Mouse (Mus musculus): Measurements from ENCODE around the gene Olfr693. TPM values are rescaled to one million over a fixed set of nuclear protein-coding genes. Genes with fewer than 3 reads are reported as not detected.
"Not testable (repeated sequence)": the region's sequence is repeated elsewhere in the genome, so short reads cannot be mapped to it uniquely, and the experiment has no call there.

The Olfr693 gene
- polyA plus RNA-seq (2015; fragmentation: Nextera tagmentation; extraction: Ambion mirVana) = not detected in 2 replicates

GRCm38 (mm10) chr7:106680484-106680883 is at the start of gene Olfr693:
Gene Olfr693 (minus strand): TSS chr7:106680584.
- Histone ChIP-seq H3K4me2 (no peak within 1 kb of the TSS), H3K9ac (no peak within 1 kb of the TSS), H3K4me3 (no peak within 1 kb of the TSS), H3K4me1 (no peaks in the 10 kb centered on the region), H3K36me3 (no peaks in the 10 kb centered on the region), H3K9me3 (no peaks in the 10 kb centered on the region), H3K27ac (replicated peaks) (no peak within 1 kb of the TSS), H3K27me3 (replicated peaks) (no peaks in the 10 kb centered on the region)
- ATAC-seq (ENCODE audit: extremely low read depth, insufficient number of reproducible peaks, low FRiP score, low TSS enrichment) = no peak

- H3K27me3 ChIP-seq (replicated peaks); H3K4me2 ChIP-seq; H3K4me1 ChIP-seq; H3K9ac ChIP-seq; ATAC-seq (ENCODE audit: extremely low read depth, insufficient number of reproducible peaks, low FRiP score, low TSS enrichment); H3K27ac ChIP-seq (replicated peaks); H3K9me3 ChIP-seq; H3K4me3 ChIP-seq; H3K36me3 ChIP-seq: not testable (repeated sequence)
- 72% methylated on average over 2 of the region's 2 CpGs for WGBS
These were observed 45.3 kb upstream of the Olfr693 start for GRCm38 (mm10) chr7:106725654-106726053.

- Histone ChIP-seq H3K36me3 (no peaks in the 10 kb centered on the region), H3K9ac (no peak within 1 kb of the TSS)
- ATAC-seq (ENCODE audit: extremely low read depth, insufficient number of reproducible peaks, low FRiP score, low TSS enrichment) = no peak
These were observed 35.9 kb upstream of the Olfr693 start, which contains the start of gene Olfr695 for GRCm38 (mm10) chr7:106716296-106716695. Gene Olfr695 (minus strand): TSS chr7:106716396.

GRCm38 (mm10) chr7:106711463-106711862 is 31.1 kb upstream of the Olfr693 start:
- H3K4me2 ChIP-seq = no peak overlapping the region
- H3K9ac ChIP-seq = no peak overlapping the region
- H3K36me3 ChIP-seq = no peaks in the 10 kb centered on the region
- no peaks in the 10 kb centered on the region for H3K4me1 ChIP-seq
- WGBS = 75% methylated on average over 6 of the region's 6 CpGs
- H3K27me3 ChIP-seq (replicated peaks) = no peaks in the 10 kb centered on the region
- H3K9me3 ChIP-seq = no peaks in the 10 kb centered on the region
- no peak overlapping the region for H3K27ac ChIP-seq (replicated peaks)
- ATAC-seq (ENCODE audit: extremely low read depth, insufficient number of reproducible peaks, low FRiP score, low TSS enrichment) = no peak
- no peak overlapping the region for H3K4me3 ChIP-seq

More at GRCm38 (mm10) chr7:106716296-106716695, 35.9 kb upstream of the Olfr693 start, which contains the start of gene Olfr695:
- no peaks in the 10 kb centered on the region for H3K27me3 ChIP-seq (replicated peaks)
- no peaks in the 10 kb centered on the region for H3K9me3 ChIP-seq
- H3K4me1 ChIP-seq = no peaks in the 10 kb centered on the region
- no peak within 1 kb of the TSS for H3K4me3 ChIP-seq
- no peak within 1 kb of the TSS for H3K27ac ChIP-seq (replicated peaks)
- H3K4me2 ChIP-seq = no peak within 1 kb of the TSS

GRCm38 (mm10) chr7:106707705-106708104 is 27.3 kb upstream of the Olfr693 start:
- H3K4me2 ChIP-seq; H3K4me1 ChIP-seq; ATAC-seq (ENCODE audit: extremely low read depth, insufficient number of reproducible peaks, low FRiP score, low TSS enrichment); H3K9ac ChIP-seq; H3K4me3 ChIP-seq; H3K27ac ChIP-seq (replicated peaks); H3K9me3 ChIP-seq; H3K27me3 ChIP-seq (replicated peaks); H3K36me3 ChIP-seq: not testable (repeated sequence)
- 84% methylated on average over 10 of the region's 10 CpGs for WGBS

- ATAC-seq (ENCODE audit: extremely low read depth, insufficient number of reproducible peaks, low FRiP score, low TSS enrichment) = no peak
- no peak overlapping the region for H3K9ac ChIP-seq
- H3K36me3 ChIP-seq = no peaks in the 10 kb centered on the region
- no peaks in the 10 kb centered on the region for H3K4me1 ChIP-seq
- H3K4me3 ChIP-seq = no peak overlapping the region
- 71% methylated on average over 1 of the region's 1 CpGs for WGBS
- H3K27ac ChIP-seq (replicated peaks) = no peak overlapping the region
- H3K27me3 ChIP-seq (replicated peaks) = no peaks in the 10 kb centered on the region
- no peak overlapping the region for H3K4me2 ChIP-seq
- no peaks in the 10 kb centered on the region for H3K9me3 ChIP-seq
These were observed 16.5 kb upstream of the Olfr693 start for GRCm38 (mm10) chr7:106696891-106697290.

- no peak for ATAC-seq (ENCODE audit: extremely low read depth, insufficient number of reproducible peaks, low FRiP score, low TSS enrichment)
- Histone ChIP-seq H3K4me3 (no peak overlapping the region), H3K36me3 (no peaks in the 10 kb centered on the region), H3K4me2 (no peak overlapping the region), H3K4me1 (no peaks in the 10 kb centered on the region), H3K27me3 (replicated peaks) (no peaks in the 10 kb centered on the region), H3K9me3 (no peaks in the 10 kb centered on the region), H3K27ac (replicated peaks) (no peak overlapping the region), H3K9ac (no peak overlapping the region)
- 58% methylated on average over 3 of the region's 3 CpGs for WGBS
These were observed 12.6 kb upstream of the Olfr693 start for GRCm38 (mm10) chr7:106692976-106693375.

GRCm38 (mm10) chr7:106691714-106692113 is 11.3 kb upstream of the Olfr693 start, which contains the start of gene Olfr694:
Gene Olfr694 (minus strand): TSS chr7:106691814.
- no peaks in the 10 kb centered on the region for H3K4me1 ChIP-seq
- H3K27ac ChIP-seq (replicated peaks) = no peak within 1 kb of the TSS
- H3K36me3 ChIP-seq = no peaks in the 10 kb centered on the region
- no peak within 1 kb of the TSS for H3K4me2 ChIP-seq
- 97% methylated on average over 1 of the region's 1 CpGs for WGBS
- no peak within 1 kb of the TSS for H3K9ac ChIP-seq
- no peaks in the 10 kb centered on the region for H3K9me3 ChIP-seq
- H3K4me3 ChIP-seq = no peak within 1 kb of the TSS
- no peaks in the 10 kb centered on the region for H3K27me3 ChIP-seq (replicated peaks)
- no peak for ATAC-seq (ENCODE audit: extremely low read depth, insufficient number of reproducible peaks, low FRiP score, low TSS enrichment)

GRCm38 (mm10) chr7:106685382-106685781 is 5.0 kb upstream of the Olfr693 start:
- ATAC-seq (ENCODE audit: extremely low read depth, insufficient number of reproducible peaks, low FRiP score, low TSS enrichment) = no peak
- Histone ChIP-seq H3K27ac (replicated peaks) (no peak overlapping the region), H3K9ac (no peak overlapping the region), H3K36me3 (no peaks in the 10 kb centered on the region), H3K27me3 (replicated peaks) (no peaks in the 10 kb centered on the region), H3K9me3 (no peaks in the 10 kb centered on the region), H3K4me1 (no peaks in the 10 kb centered on the region), H3K4me2 (no peak overlapping the region), H3K4me3 (no peak overlapping the region)
- 73% methylated on average over 2 of the region's 2 CpGs for WGBS

GRCm38 (mm10) chr7:106652344-106652652 is 28.1 kb downstream of the Olfr693 start:
- no peak overlapping the region for H3K27ac ChIP-seq (replicated peaks)
- no peaks in the 10 kb centered on the region for H3K36me3 ChIP-seq
- H3K27me3 ChIP-seq (replicated peaks) = no peaks in the 10 kb centered on the region
- H3K9ac ChIP-seq = no peak overlapping the region
- H3K9me3 ChIP-seq = no peaks in the 10 kb centered on the region
- H3K4me1 ChIP-seq = no peaks in the 10 kb centered on the region
- no peak overlapping the region for H3K4me2 ChIP-seq
- no peak overlapping the region for H3K4me3 ChIP-seq
- no peak for ATAC-seq (ENCODE audit: extremely low read depth, insufficient number of reproducible peaks, low FRiP score, low TSS enrichment)

GRCm38 (mm10) chr7:106651555-106652343 is 28.6 kb downstream of the Olfr693 start:
- no peak for ATAC-seq (ENCODE audit: extremely low read depth, insufficient number of reproducible peaks, low FRiP score, low TSS enrichment)
- no peaks in the 10 kb centered on the region for H3K9me3 ChIP-seq

GRCm38 (mm10) chr7:106649774-106650173 is 30.6 kb downstream of the Olfr693 start:
- no peak overlapping the region for H3K27ac ChIP-seq (replicated peaks)
- ATAC-seq (ENCODE audit: extremely low read depth, insufficient number of reproducible peaks, low FRiP score, low TSS enrichment) = no peak
- H3K27me3 ChIP-seq (replicated peaks) = no peaks in the 10 kb centered on the region
- no peaks in the 10 kb centered on the region for H3K36me3 ChIP-seq
- no peaks in the 10 kb centered on the region for H3K9me3 ChIP-seq
- 76% methylated on average over 1 of the region's 1 CpGs for WGBS
- H3K4me3 ChIP-seq = no peak overlapping the region
- H3K4me1 ChIP-seq = no peaks in the 10 kb centered on the region
- no peak overlapping the region for H3K4me2 ChIP-seq
- no peak overlapping the region for H3K9ac ChIP-seq

More at GRCm38 (mm10) chr7:106651555-106652343, 28.6 kb downstream of the Olfr693 start:
- H3K4me3 ChIP-seq = no peak overlapping the region
- no peaks in the 10 kb centered on the region for H3K27me3 ChIP-seq (replicated peaks)
- H3K4me2 ChIP-seq = no peak overlapping the region
- H3K9ac ChIP-seq = no peak overlapping the region
- no peaks in the 10 kb centered on the region for H3K36me3 ChIP-seq
- no peak overlapping the region for H3K27ac ChIP-seq (replicated peaks)
- H3K4me1 ChIP-seq = no peaks in the 10 kb centered on the region

Measured in heart, embryonic 13.5 days (tissue).